Mouse (Mus musculus) bone marrow, adult 2 months (tissue): ENCODE measurements around the gene Azin2.

ENCODE experiments used
- CTCF ChIP-seq: fragments of 200-500 bp; IDR thresholded peaks from 2 replicates; pipeline ENCODE4 v1.5.1; 2011; ENCODE audit warnings: low read length, control low read depth; ENCODE audit not compliant: control insufficient read depth, insufficient read depth
- POLR2A ChIP-seq: fragments of 200-500 bp; IDR thresholded peaks from 2 replicates; pipeline ENCODE4 v1.6.1; 2011; ENCODE audit warnings: low read depth, mild to moderate bottlenecking, control low read depth, low read length, borderline replicate concordance; ENCODE audit not compliant: control insufficient read depth

- no peak for TF ChIP-seq CTCF
- TF ChIP-seq POLR2A: no peak
Measured at GRCm38 (mm10) chr4:128976577-128976976, 14.3 kb upstream of the Azin2 start.
